Mouse (Mus musculus) right cerebral cortex, postnatal 10 days (tissue): Measurements from ENCODE around the gene Rfx4.
A peak's percentile ranks its signal among the peaks of the same experiment; 100 is the strongest.

Source experiments
- DNase-seq, 2 experiments: peaks; one replicate each; pipeline ENCODE4 v3.0.0; 2021; ENCODE audit warnings: low spot score in 2 of 2

Gene Rfx4

DNA sequence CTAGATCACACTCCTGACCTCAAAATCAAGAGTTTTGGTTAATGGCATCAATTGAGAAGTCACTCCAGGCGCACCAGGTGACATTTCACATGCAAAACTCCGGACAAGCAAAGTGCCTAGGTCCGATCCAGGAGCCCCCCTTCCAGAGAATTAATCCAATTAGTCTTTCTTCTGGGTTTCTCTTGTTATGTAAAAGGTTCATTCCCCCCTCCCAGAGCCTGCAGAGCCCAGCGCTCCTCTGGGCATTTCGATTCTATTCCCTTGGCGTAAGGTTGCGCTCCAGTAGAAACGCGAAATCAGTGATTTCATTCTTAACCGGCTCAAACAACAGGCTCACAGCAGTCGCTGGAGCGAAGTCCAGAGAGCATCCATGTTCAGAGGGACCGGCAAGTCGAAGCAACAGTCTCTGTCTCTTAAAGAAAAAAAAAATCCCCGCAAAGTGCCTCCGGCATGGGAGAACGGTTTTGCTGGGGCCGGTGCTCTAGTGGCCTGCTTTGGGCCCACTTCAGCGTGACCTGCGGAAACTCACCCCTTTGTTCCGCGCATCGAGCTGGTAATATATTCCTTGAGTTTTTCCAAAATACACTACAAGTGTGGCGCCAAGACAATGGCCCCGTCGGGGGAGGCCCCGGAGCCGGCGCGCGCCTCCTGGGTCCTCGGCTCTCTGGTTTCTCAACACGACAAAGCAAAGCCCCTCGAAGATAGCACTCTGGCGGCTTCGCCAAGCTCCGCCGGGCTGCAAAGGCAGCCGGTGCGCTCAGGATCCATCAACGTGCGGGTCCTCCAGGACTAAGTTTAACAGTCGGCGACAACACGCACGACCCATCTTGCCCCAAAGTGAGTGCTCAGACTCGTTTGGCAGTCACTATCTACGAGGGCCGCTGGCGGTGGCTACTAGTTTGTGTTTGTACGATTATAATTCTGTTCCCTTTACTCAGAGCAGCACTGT is 2.9 kb downstream of the Rfx4 start:
- no peak for DNase-seq

- DNase-seq, result no peak
These were observed 3.8 kb downstream of the Rfx4 start for GRCm38 (mm10) chr10:84759511-84760117.

GRCm38 (mm10) chr10:84760118-84761111 is 4.6 kb downstream of the Rfx4 start:
- peak; percentile 50 to 61 for DNase-seq

DNA sequence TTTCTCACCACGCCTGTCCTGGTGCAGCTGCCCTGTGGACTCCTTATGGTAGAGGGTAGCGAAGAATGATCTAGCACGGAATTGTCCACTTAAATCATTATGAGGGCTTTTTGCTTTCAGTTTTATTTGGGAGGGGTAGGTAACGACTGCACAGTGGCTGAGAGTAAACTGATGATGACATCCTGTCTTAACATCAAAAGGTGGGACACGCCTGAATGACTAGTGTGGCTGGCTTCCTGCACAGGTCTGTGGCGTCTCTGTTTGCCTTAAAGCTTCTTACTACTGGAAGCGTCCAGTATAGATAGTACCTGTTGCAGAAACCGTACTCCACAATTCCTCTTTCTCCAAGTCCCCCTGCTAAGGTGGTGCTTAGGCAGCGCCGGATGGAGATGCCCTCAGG is 12.9 kb downstream of the Rfx4 start:
- DNase-seq, result no peak

DNA sequence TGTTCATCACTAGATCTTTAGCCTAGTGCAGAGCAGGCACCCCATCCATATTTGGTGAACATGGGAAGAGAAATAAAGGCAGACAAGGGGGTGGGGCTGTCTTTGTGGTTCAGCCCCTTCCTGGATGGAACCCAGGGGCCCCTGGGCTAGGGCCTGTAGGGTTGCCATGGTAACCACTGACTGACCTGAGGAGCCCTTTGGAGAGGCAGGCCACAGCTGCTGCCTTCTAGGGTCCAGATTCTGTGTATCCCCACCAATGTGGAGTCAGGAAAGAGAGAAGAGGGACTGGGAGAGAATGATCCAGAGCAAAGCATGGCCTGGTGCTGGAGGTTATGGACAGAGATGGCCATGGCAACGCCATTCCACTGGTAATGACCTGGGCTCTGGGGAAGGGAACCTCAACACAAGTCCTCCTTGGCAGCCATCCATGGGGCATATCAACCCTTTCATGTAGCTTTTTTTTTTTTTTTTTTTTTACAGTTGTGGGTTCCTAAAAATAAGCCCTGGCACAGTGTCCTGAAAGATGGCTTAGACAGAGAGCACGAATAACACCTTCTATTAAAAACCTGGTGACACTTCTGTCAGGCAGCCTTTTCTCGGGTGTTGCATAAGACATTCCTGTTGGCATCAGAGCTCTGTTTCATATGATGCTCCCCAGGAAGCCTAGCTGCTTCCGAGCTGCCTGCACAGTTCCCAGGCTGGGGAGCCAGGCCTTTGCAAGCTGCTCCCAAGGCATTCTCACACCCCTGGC is 16.7 kb downstream of the Rfx4 start:
- peak; percentile 49 to 69 for DNase-seq

DNA sequence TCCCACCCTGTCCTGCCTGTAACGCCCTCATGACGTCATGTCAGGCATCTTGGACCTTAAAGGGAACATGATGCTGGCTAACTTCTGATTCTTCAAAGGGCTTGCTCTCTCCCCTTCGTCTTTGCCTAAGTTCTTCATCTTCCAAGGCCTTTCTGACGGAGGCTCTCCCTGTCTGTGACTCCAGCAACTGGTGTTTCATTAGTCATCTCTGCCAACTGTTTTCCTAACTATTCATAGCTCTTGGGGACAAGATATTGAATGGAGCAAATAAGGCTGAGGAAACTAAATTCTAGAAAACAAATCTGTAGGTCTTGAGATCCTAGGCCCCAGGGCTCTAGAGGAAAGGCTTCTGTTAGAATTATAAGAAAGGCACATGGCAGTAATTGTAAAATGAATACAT is 18.0 kb downstream of the Rfx4 start:
- no peak for DNase-seq

GRCm38 (mm10) chr10:84774573-84774972 is 18.7 kb downstream of the Rfx4 start:
- DNase-seq, result peak; percentile 44 to 64

DNA sequence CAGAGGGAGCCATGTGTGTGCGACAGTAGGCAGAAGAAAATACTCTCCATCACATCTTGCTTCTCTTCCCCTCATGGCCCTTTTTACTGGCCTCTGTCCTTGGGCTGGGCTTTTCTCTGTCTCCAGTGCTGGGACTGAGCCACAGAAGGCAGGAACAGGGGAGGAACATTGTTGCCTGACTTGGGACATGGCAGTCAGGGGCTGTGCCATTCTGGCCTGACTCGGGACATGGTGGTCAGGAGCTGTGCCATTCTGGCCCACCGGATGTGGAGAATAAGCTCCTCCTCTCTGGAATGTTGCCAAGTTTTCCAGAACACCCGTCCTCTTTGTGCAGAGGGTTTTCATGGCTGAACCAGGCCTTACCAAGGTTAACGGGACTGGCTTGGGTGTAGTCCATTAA is 21.2 kb downstream of the Rfx4 start:
- no peak for DNase-seq

GRCm38 (mm10) chr10:84777974-84778373 is 22.1 kb downstream of the Rfx4 start:
- no peak for DNase-seq

- DNase-seq, result no peak
These were observed 25.0 kb downstream of the Rfx4 start for GRCm38 (mm10) chr10:84780828-84781227.

GRCm38 (mm10) chr10:84785339-84785738 is 29.5 kb downstream of the Rfx4 start:
- no peak for DNase-seq

DNA sequence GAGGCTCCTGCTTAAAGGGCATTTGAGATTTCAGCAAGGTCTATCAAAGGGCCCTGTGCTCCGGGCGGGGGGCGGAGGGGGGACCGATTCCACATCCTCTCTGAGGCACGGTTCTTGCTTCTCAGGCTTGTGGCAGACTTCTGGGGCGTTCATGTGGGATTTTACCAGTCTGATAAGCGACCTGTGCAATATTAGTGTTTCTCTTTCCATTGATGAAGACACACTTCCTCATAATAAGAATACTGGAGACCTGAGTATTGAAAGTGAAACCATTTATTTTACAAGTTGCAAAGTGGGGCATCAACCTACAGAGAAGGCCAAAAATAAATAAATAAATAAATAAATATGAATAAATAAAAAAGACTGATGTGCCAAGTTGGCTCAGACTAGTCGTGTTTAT is 34.5 kb downstream of the Rfx4 start:
- DNase-seq, result no peak

DNA sequence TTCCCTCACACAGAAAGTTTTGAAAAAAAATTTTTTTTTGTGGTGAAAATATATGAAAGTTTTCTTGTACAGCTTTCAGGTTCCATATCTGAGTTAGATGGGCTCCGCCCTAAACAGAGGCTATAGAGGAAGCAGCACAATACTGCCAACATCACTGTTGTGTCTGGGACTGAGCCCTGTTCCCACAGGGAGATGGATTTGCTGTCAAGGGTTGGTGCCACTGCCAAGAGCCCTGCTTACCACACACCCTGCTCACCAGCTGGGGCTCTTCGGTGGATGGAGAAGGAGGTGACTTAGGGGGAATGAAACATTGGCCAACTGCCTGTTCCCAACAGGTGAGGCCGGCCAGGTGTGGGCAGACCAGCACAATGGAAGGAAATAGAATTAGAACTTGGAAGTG is 35.3 kb downstream of the Rfx4 start:
- DNase-seq, result no peak

DNA sequence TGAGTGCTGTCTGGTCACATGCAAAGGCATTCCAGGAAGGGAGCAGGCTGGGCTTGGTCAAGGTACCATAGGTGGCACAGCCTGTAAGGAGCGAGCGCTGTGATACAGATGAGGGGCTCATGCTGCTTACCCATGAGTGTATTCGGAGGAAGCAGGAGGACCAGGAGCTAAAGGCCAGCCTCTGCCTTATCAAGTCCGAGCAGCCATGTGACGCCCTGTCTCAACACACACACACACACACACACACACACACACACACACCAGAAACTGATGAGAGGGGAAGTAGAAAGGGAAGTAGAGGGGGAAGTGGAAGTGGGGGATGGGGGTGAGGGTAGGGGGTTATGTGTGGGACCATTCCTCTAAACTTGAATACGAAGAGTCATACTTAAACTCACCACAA is 45.7 kb downstream of the Rfx4 start:
- no peak for DNase-seq

DNA sequence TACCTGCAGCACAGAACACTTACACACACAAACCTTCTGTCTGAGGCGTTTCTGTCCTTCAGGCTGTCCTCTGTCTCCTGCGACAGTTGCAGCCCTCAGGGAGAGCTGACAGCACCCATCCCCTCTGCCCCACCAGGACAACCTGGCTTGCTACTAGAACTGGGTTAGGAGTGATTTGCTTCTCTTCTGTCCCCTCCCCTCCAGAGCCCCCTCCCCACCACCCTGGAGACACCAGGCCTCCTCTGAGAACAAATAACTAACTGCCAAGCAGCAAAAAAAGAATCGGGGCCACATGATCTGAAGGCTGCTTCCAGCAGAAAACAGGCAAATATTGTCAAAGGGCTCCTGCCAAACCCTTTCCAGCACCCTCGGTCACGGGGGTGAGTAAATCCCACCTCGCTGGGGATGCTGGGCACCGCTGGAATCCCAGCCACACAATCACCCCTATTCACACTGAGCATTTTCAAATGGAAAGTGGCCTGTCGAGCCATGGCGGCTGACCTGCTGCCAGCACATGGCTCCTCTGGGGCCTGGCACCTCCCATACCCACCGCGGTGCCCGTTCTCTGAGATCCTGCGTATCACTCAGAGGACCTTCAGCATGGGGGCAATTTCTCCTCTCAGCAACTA is 47.5 kb downstream of the Rfx4 start:
- peak; percentile 50 to 56 for DNase-seq

DNA sequence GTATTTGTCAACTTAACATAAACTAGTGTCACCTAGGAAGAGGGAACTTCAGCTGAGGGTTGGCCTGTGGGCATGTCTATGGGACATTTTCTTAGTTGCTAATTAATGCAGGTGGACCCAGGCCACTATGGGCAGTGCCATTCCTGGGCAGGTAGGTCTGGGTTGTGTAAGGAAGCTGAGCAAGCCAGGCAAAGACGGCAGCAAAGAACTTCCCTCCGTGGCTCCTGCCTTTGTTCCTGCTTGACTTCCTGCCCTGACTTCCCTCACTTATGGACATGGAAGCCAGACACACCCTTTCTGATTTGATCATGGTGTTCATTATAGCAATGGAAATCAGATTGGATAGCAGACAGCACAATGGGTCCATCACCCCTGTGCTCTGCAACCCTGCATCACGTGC is 49.7 kb downstream of the Rfx4 start:
- no peak for DNase-seq

DNA sequence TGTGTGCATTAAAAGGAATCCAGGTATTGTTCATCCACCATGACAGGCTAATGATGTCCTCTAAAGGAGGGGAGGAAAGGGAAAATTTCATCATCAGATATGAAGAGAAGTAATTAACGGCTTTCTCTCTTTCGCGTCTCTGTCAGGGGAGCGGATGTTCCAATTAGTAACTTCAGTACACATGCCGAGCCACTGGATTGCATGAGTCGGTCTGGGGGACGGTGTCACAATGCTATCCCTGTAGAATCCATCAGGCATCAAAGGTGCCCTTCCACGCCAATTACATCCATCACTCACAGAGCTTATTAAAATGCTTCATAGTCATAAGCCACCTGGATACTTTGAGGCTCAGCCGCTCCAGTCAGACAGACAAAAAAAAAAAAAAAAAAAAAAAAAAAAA is 51.3 kb downstream of the Rfx4 start:
- no peak for DNase-seq

DNA sequence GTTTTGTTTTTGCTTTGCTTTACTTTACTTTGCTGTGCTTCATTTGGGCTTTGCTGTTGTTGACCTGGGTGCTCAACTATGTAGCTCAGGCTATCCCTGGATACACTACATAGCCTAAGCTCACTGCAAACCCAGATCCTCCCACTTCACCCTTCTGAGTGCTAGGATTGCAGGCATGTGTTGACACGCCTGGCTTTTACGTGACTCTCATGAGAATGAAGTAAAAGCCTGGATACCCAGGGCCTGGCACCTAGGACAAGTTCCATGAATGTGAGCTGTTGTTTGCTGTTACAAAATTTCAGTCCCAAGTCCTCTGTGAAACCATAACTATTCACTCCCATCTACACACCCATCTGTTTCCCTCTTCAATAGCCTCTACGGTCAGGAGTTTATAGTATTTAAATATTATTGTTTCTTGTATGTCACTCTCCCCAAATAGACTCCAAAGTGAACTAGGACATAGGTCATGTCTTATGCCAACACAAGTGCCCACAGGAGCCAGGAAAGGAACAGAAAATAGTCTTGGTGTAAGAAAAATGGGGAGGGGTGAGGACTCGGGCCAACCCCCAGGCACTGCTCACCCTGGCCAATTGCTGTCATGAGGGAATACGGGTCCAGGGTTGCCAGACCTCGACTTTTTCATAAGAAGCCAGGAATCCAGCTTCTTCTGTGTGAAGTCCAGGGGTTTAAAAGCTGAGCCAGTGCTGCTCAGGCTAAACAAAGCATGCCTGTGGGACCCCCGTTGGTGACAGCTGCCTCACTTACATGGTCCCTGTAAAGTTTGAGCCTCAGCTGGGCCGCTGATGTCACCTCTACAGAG is 54.4 kb downstream of the Rfx4 start:
- DNase-seq, result peak; percentile 55 to 61

DNA sequence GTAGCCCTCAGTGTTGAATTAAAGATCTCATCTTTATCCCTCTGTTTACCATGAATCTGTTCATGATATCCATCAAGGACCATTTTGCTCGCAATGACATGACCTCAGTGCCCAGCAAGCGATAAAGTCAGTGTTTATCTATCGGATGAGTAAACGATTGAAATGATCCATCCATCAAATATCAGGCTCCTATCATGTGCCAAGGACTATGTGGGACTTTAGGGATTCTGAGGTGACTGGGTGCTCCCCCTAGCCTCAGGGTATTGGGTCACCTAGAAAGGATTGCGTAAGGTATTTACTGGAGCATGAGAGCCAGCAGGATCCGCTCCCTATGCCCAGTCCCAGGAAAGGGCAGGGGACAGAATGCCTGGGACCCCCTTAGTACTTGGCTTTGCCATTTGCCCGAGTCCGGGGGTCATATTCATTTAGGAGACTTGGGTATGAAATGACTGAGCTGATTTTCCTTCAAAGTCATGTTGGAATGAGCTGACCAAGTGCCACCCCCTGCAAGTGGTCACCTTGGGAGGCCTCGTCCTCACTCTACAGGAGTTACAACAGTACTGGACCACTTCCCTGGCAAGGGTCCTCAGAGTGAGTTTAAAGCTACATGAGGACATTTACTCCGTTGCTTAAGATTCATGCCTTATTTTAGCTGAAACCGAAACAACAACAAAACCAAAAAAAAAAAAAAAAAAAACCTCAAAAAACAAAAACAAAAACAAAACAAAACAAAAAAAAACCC is 55.5 kb downstream of the Rfx4 start:
- DNase-seq, result no peak
